Mouse (Mus musculus): ENCODE measurements around the gene Notch3. TPM values are rescaled to one million over a fixed set of nuclear protein-coding genes. Genes with fewer than 3 reads are reported as not detected.

Notch3 gene
- 0.87 TPM for polyA plus RNA-seq (2014; fragmentation: Illumina TruSeq; extraction: RNeasy Lipid Tissue Mini Kit (QIAGEN cat#74804); ENCODE audit: low read depth, low replicate concordance)

DNA sequence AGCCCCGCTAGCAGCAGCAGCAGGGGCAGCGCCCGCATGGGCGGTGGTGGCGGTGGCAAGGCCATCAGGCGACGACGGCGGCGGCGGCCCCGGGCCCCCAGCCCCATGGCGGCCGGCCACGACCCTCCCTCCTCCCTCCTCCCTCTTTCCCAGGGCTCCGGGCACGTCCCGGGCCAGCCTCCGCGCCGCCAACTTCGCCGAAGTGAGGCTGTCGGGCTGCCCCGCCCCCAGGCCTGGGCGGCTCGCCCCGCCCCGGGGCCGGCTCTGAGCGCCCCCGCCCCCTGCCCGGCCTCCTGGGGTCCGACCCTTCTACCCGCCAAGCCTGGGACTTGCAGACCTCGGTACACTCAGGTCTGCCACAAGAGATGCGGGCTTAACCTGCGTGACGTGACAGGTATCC lies at the start of gene Notch3:
TSS of gene Notch3 (minus strand) at position 166 of the 400 bp plus-strand sequence.

DNA sequence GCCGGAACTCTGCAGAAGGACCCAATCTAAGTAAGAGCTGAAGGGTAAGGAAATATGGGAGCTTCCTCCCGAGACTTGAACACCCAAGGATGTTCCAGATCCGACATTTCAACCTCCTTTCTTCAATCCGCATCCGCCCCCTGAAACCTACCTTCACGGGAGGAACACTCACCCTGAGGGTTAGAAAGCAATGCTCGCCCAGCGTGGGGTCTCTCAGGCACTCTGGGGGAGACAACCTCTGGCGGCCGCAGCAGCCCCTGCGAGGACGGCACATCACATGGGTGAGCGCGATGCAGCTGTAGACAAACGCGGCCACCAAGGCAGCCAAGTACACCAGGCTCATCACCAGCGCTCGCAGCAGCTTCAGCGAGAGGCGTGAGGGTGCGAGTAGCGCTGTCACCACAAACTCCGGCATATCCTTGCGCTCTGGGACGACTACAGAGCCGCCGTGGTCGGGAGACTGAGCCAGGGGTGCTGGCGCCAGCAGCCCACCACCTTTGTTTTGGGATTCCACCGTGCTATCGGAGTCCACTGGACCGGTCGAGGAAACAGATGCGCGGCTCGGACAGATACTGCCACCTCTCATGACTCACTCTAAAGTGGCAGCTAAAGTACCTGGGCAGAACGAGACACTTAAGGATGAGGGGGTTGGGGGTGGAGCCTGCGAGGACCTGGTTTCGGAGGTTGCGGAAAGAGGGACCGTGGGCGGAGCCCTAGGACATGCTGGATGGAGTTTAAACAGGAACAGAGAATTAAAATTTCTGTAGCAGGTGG lies 22.4 kb upstream of the Notch3 start, which contains the start of gene Ephx3:
TSS of gene Ephx3 (minus strand) at position 687 of the 774 bp plus-strand sequence.

Other genes with a start within 250 kb of the Notch3 start
- gene Rrp1b, start 130.8 kb downstream of the Notch3 start, polyA plus RNA-seq (2014; fragmentation: Illumina TruSeq; extraction: RNeasy Lipid Tissue Mini Kit (QIAGEN cat#74804); ENCODE audit: low read depth, low replicate concordance): 5.5 TPM
- gene Hsf2bp, start 130.5 kb downstream of the Notch3 start, polyA plus RNA-seq (2014; fragmentation: Illumina TruSeq; extraction: RNeasy Lipid Tissue Mini Kit (QIAGEN cat#74804); ENCODE audit: low read depth, low replicate concordance): not detected
- gene Ephx3, start 22.7 kb upstream of the Notch3 start, polyA plus RNA-seq (2014; fragmentation: Illumina TruSeq; extraction: RNeasy Lipid Tissue Mini Kit (QIAGEN cat#74804); ENCODE audit: low read depth, low replicate concordance): 0.47 TPM
- gene Brd4, start 117.9 kb upstream of the Notch3 start, polyA plus RNA-seq (2014; fragmentation: Illumina TruSeq; extraction: RNeasy Lipid Tissue Mini Kit (QIAGEN cat#74804); ENCODE audit: low read depth, low replicate concordance): 29.6 TPM
- 74.1 TPM for gene Akap8, start 154.4 kb upstream of the Notch3 start, polyA plus RNA-seq (2014; fragmentation: Illumina TruSeq; extraction: RNeasy Lipid Tissue Mini Kit (QIAGEN cat#74804); ENCODE audit: low read depth, low replicate concordance)
- gene Akap8l, start 183.8 kb upstream of the Notch3 start, polyA plus RNA-seq (2014; fragmentation: Illumina TruSeq; extraction: RNeasy Lipid Tissue Mini Kit (QIAGEN cat#74804); ENCODE audit: low read depth, low replicate concordance): 31.1 TPM
- 3.6 TPM for gene Wiz, start 222.6 kb upstream of the Notch3 start, polyA plus RNA-seq (2014; fragmentation: Illumina TruSeq; extraction: RNeasy Lipid Tissue Mini Kit (QIAGEN cat#74804); ENCODE audit: low read depth, low replicate concordance)
- gene Rasal3, start 236.7 kb upstream of the Notch3 start, polyA plus RNA-seq (2014; fragmentation: Illumina TruSeq; extraction: RNeasy Lipid Tissue Mini Kit (QIAGEN cat#74804); ENCODE audit: low read depth, low replicate concordance): not detected

Data from adrenal gland, adult 10 weeks (tissue).